Mouse (Mus musculus) layer of hippocampus, adult 6 months (tissue): Measurements from ENCODE around the gene Ttc41. TPM values are rescaled to one million over a fixed set of nuclear protein-coding genes. Genes with fewer than 3 reads are reported as not detected.

Source experiments
- long read RNA-seq, 2 experiments: library from polyadenylated mRNA; unstranded; transcript quantifications; one replicate each; pipeline ENCODE4 v2.0.0; 2019 to 2020
- microRNA-seq: library from miRNA; unstranded; fragments of <30 nt; microRNA quantifications from one replicate; pipeline ENCODE4 v1.2.0, GENCODE M21; 2020
- polyA plus RNA-seq: library from polyadenylated mRNA; unstranded; fragments of <200 nt; fragmentation: Nextera tagmentation; gene quantifications from 2 replicates; pipeline ENCODE4 v1.2.3, GENCODE M21; 2021

Ttc41 gene
- polyA plus RNA-seq, result 0.20 and 0.65 TPM in 2 replicates
- long read RNA-seq, experiment 1, result 0 reads
- long read RNA-seq, experiment 2, partial matches to known transcripts, result 1 of 1 reads
- long read RNA-seq, experiment 2, other reads (novel, unspliced or antisense), result 0 of 1 reads

GRCm38 (mm10) chr10:86705318-86705921, at the start of gene Ttc41, which contains the start of gene Hsp90b1:
TSS of gene Ttc41 (plus strand) at chr10:86705811.
TSS of gene Hsp90b1 (minus strand) at chr10:86705509.

GRCm38 (mm10) chr10:86763672-86764071, 58.1 kb downstream of the Ttc41 start, which contains the start of gene Gm49358:
TSS of gene Gm49358 (plus strand) at chr10:86763972.

GRCm38 (mm10) chr10:86778398-86779116, 72.9 kb downstream of the Ttc41 start, which contains the start of gene Nt5dc3:
TSS of gene Nt5dc3 (plus strand) at chr10:86779005.

Small RNA genes within 50 kb of the gene (microRNA-seq; reads per million reads assigned to microRNA genes)
- 2.8 reads per million, percentile 7 among the genes with 10 or more reads in this experiment for gene Gm25745

Other genes starting within 250 kb of the Ttc41 start
- 8.5 TPM in 2 replicates for gene Syn3, start 206.9 kb upstream of the Ttc41 start, polyA plus RNA-seq
- 151 and 173 TPM in 2 replicates for gene Hsp90b1, start 302 bp upstream of the Ttc41 start, polyA plus RNA-seq
- gene Gm49358, start 58.2 kb downstream of the Ttc41 start, polyA plus RNA-seq, result not detected in 2 replicates
- 6.8 and 7.0 TPM in 2 replicates for gene Nt5dc3, start 73.2 kb downstream of the Ttc41 start, polyA plus RNA-seq